Mouse (Mus musculus): ENCODE data around the gene Olfr1445.

Olfr1445 gene

GRCm38 (mm10) chr19:12883555-12883954 lies at the start of gene Olfr1445:
TSS of gene Olfr1445 (plus strand) at chr19:12883855.
- DNase-seq (ENCODE audit: low spot score), result no peak

GRCm38 (mm10) chr19:12838507-12838906 lies 45.1 kb upstream of the Olfr1445 start:
- no peak for DNase-seq (ENCODE audit: low spot score)

- DNase-seq (ENCODE audit: low spot score), result no peak
These were observed 37.3 kb upstream of the Olfr1445 start, which contains the start of gene Gm5244 for GRCm38 (mm10) chr19:12846382-12846781. TSS of gene Gm5244 (plus strand) at chr19:12846682.

- DNase-seq (ENCODE audit: low spot score), result no peak
These were observed 26.7 kb upstream of the Olfr1445 start, which contains the start of gene Olfr1444 for GRCm38 (mm10) chr19:12856983-12857382. TSS of gene Olfr1444 (plus strand) at chr19:12857283.

- DNase-seq (ENCODE audit: low spot score), result no peak
These were observed 9.8 kb downstream of the Olfr1445 start, which contains the start of gene Olfr1446 for GRCm38 (mm10) chr19:12893424-12893823. TSS of gene Olfr1446 (minus strand) at chr19:12893524.

- no peak for DNase-seq (ENCODE audit: low spot score)
These were observed 20.0 kb downstream of the Olfr1445 start, which contains the start of gene Olfr1447 for GRCm38 (mm10) chr19:12903643-12904042. TSS of gene Olfr1447 (minus strand) at chr19:12903743.

GRCm38 (mm10) chr19:12924319-12924718 lies 40.7 kb downstream of the Olfr1445 start, which contains the start of gene Olfr1448:
TSS of gene Olfr1448 (minus strand) at chr19:12924419.
- DNase-seq (ENCODE audit: low spot score), result no peak

GRCm38 (mm10) chr19:12930540-12930939 lies 46.9 kb downstream of the Olfr1445 start, which contains the start of gene Olfr1449:
TSS of gene Olfr1449 (plus strand) at chr19:12930840.
- DNase-seq (ENCODE audit: low spot score), result no peak

Data from spleen, adult 12 weeks (tissue).